Mouse (Mus musculus): Measurements from ENCODE around the gene Dock4. TPM values are rescaled to one million over a fixed set of nuclear protein-coding genes. Genes with fewer than 3 reads are reported as not detected.

Gene Dock4
- polyA plus RNA-seq, 2 experiments from 2014 or later: 0.76 to 2.6 TPM

DNA sequence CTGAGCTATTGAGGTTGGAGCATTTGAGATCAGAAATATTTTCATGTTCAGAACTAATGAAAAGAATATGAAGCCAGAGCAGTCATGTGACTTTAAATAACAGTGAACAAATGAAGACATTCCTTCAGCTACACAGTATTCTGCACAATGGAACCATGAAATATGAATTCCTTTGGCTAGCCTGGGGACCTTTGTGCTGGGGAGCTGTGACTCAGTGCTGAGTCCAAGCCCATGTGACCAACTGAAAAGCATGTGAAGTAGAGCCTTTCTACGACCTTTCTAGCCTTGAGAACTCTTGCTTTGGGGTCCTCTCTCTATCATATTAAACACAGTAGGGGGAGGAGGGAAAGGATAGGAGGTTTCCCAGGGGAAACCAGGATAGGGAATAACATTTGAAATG, 327.3 kb downstream of the Dock4 start:
- ATAC-seq: no peak

DNA sequence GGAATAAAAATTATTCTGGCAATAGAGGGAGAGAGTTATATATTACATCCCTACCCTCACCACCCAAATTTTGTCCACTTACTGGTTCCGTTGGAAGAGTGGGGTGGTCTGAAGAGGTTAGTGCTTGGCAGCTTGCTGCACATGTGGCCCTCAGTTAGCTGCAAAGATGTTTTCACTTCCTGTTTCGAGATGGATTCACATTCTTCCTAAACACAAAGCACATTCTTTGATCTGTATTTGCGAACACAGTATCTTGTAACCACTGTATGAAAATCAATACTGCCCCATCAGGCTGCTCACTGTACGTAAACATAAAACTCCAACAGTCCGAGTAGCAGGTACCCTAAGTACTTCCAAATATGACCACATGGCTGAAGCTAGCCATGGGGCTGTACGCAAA, 335.8 kb downstream of the Dock4 start:
- ATAC-seq: no peak

DNA sequence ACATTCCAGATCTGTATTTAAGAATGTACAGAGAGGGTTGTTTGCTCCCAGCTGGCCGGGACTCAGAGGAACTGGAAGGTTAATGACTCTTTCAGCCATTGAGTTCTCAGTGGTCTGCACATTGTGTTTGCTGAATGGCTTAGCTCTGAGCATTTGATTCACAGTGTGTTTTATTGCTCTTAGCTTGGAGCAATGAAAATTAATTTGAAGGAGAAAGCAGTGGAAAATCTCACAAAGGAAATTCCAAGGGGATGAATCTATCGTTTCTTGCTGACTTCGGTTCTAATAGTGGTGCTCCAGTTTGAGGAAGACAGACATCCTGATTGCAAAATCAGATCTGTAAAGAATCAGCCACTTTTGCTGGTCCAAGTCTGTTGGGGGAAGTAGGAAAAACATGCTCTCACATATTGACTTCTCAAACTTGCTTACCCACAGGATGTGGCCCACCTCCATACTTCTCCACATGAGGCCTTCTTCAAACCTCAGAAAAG, 342.9 kb downstream of the Dock4 start:
- no peak for ATAC-seq

GRCm38 (mm10) chr12:40789379-40790361, 343.9 kb downstream of the Dock4 start:
- ATAC-seq: no peak

GRCm38 (mm10) chr12:40791221-40791620, 345.5 kb downstream of the Dock4 start:
- ATAC-seq: no peak

- no peak for ATAC-seq
Observed at GRCm38 (mm10) chr12:40792184-40792650, 346.5 kb downstream of the Dock4 start.

- no peak for ATAC-seq
Observed at GRCm38 (mm10) chr12:40794066-40794465, 348.3 kb downstream of the Dock4 start.

GRCm38 (mm10) chr12:40794756-40795155, 349.0 kb downstream of the Dock4 start:
- no peak for ATAC-seq

DNA sequence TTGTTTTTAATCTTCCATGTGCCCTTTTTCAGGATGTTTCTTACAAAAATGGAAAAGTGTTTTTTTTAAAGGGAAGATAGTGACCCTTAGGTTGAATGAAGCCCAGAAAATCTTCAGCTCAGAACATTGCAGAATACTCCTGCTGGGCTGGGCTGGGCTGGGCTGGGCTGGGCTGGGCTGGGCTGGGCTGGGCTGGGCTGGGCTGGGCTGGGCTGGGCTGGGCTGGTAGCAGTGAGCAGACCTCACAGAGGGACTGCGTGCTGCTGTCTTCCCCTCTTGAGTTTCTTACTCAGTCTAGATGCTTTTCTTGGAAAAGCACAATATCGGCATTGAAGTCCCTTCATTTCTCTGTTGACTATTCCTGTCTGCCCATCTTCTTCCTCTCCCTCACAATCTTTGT, 350.0 kb downstream of the Dock4 start:
- no peak for ATAC-seq

- ATAC-seq: no peak
Observed at GRCm38 (mm10) chr12:40796813-40797491, 351.2 kb downstream of the Dock4 start.

- no peak for ATAC-seq
Observed at GRCm38 (mm10) chr12:40797561-40798343, 352.0 kb downstream of the Dock4 start.

DNA sequence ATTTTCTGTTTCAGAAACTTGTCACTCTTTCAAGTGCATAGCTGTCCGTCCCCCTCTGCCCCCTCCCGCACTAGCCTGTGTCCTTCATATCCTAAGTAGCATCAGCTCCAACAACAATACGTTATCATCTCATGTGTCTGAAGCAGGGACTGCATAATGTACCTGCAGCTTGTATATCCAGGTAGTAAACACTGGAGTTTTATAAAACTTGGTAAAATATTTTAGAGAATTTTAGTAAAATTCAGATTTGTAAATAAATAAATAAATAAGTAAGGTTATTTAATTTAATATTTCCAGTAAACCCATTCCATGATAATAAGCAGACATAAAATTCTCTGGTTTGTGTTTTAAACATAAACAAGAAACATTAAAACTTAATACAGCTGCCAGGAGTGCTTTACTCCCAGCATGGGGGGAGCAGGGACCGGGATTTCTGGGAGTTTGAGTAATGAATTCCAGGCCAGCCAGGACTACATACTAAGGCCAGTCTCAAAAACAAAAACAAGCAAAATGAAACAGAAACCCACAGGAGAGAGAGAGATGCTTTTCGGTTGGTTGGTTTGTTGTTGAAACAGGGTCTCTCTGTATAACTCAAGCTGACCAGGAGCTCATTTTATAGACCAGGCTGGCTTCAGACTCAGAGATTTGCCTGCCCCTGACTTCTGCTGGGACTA, 352.7 kb downstream of the Dock4 start:
- ATAC-seq: no peak

GRCm38 (mm10) chr12:40801456-40801855, 355.7 kb downstream of the Dock4 start:
- ATAC-seq: no peak

GRCm38 (mm10) chr12:40805257-40805656, 359.5 kb downstream of the Dock4 start:
- ATAC-seq: no peak

GRCm38 (mm10) chr12:40807916-40808315, 362.2 kb downstream of the Dock4 start:
- no peak for ATAC-seq

- no peak for ATAC-seq
Observed at GRCm38 (mm10) chr12:40813474-40813873, 367.7 kb downstream of the Dock4 start.

DNA sequence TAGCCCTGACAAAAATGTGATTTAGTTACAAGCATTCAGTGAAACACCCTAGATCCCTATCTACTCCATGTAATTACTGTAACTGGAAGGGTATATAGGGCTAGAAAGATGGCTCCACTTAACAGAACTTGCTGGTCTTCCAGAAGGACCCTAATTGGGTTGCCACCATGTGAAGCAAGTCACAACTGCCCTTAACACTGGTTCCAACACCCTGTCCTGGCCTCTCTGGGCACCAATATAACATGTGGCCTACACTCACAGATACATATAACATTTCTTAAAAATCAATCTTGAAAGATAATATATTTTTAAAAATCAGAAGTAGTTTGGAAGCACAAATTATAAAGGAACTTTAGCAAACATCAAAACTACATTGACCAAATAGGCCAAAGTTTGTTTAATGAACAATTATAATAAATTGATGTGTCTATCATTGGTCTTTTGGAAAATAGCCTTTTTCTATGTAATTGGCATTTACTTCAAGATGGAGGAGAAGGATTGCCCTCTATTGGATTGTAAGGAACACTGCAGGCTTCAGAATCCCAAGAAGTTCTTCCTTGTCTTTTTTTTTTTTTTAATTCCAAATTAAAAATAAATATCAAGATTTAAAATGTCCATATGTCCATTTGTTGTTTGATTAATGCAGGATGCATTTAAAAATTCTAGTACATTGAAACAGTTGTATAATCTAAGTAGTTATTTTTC, 369.1 kb downstream of the Dock4 start:
- no peak for ATAC-seq

GRCm38 (mm10) chr12:40818046-40818708, 372.4 kb downstream of the Dock4 start:
- ATAC-seq: no peak

DNA sequence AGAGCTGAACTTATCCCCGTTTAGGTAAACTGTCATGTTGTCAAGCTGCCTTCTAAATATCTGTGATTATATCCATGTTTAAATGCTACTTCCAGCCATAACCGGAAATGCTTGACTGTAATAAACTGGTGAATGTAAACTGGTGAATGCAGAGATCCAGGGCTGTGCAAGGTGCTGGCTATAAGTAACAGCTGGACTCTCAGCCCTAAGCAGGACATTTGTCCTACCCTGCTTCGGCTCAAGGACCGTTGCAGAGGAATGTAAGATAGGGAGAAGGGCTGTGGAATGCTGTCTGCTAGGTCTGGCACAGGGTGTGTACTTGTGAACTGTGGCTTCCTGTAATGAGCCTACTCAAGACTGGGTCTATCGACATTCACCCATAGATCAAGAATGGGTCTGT, 377.9 kb downstream of the Dock4 start:
- ATAC-seq: no peak

DNA sequence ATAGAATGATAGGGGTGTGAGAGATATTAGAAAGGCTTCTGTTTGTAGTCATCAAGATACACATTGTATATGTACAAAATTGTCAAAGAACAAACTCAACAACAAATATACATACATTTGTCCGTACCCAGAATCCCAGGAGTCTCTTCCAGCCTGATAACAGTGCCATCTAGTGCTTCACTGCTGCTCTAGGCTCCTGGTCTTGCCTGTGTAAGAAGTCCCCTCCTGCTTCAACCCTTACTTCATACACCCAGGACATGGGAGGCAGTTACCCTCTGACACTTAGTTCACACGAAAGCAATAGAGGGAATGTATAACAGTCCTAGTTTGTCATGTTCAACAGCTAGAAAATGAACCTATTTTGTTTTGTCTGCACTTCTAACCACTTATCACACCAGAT, 378.5 kb downstream of the Dock4 start:
- no peak for ATAC-seq

DNA sequence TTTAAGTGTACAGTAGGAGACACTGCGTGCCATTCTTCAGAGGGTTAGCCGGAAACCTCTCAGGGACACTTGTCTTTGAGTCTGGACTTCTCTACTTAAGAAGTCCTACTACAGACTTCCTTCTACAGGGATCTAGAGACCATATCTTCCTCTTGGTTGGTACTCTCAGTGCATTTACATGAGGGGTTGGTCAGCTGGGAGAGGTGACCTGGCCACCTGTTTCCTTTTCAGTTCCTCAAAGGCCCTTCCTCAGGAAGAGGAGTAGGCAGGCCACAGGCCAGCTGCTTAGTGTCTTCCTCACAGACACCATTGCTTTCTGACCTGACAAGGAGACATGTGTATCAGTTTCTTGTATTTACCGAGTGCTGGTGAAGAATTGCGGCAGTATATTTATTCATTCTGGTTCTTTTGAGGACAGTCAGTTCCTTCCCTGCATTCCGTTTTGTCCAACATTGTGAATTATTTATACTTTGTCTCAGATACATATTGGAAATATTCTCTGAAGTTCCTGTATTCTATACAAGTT, 380.2 kb downstream of the Dock4 start:
- no peak for ATAC-seq

All from activated CD4-positive, CD25-positive, alpha-beta regulatory T cell, adult 4 months (primary cell).